Mouse (Mus musculus): Measurements from ENCODE around the gene Serpinb9e. TPM values are rescaled to one million over a fixed set of nuclear protein-coding genes. Genes with fewer than 3 reads are reported as not detected.
"Not testable (repeated sequence)": the region's sequence is repeated elsewhere in the genome, so short reads cannot be mapped to it uniquely, and the experiment has no call there.

Serpinb9e gene
- not detected in 2 replicates for total RNA-seq (2014; fragmentation: Nextera tagmentation)
- total RNA-seq (2017), result not detected in 2 replicates

DNA sequence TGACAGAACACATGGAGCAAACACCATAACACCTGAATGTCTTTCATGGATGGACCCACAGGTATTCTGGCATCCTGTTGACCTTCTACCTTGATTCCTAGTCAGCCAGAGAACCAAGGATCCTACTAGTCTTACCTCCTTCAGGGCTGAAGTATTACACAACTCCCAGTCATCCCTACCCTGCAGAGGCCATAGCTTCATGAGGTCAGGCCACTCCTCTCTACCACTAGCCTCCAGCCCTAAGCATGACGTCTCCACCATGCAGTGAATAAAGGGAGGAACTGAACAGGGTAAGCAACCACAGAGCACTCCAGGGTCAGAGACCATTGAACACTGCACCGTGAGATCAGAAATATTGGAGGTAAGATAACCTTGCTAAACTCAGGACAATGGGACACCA is at the start of gene Serpinb9e:
TSS of gene Serpinb9e (plus strand) at position 301 of the 400 bp plus-strand sequence.
- ATAC-seq (replicated peaks; ENCODE audit: low FRiP score, low TSS enrichment, poor library complexity, severe bottlenecking), result not testable (repeated sequence)

GRCm38 (mm10) chr13:33199740-33200139 is 49.7 kb upstream of the Serpinb9e start:
- no peak for ATAC-seq (replicated peaks; ENCODE audit: low FRiP score, low TSS enrichment, poor library complexity, severe bottlenecking)

DNA sequence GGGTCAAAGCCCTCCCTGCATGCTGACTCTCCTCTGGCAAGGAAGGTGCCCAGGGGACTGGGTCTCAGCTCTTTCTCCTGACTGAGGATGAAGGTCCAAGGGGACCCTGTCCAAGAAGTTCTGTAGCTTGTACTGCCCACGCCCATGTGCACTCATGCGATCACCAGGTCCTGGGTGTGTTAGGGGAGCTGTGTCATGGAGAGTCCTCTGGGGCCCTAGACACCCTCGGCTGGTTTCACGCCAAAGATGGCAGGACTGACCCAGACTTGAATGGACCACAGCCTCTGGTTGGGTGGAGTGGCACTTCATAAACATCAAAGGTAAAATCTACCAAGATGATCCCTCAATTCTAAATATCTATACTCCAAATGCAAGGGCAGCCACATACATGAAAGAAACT is 59.2 kb downstream of the Serpinb9e start:
- not testable (repeated sequence) for ATAC-seq (replicated peaks; ENCODE audit: low FRiP score, low TSS enrichment, poor library complexity, severe bottlenecking)

Other genes starting within 250 kb of the Serpinb9e start
- gene Serpinb9, start 246.4 kb upstream of the Serpinb9e start, total RNA-seq (2014; fragmentation: Nextera tagmentation), result 6.1 and 7.9 TPM in 2 replicates
- 5.8 and 12.1 TPM in 2 replicates for gene Serpinb9, start 246.4 kb upstream of the Serpinb9e start, total RNA-seq (2017)
- gene Serpinb9b, start 222.2 kb upstream of the Serpinb9e start, total RNA-seq (2014; fragmentation: Nextera tagmentation), result not detected in 2 replicates
- not detected in 2 replicates for gene Serpinb9b, start 222.2 kb upstream of the Serpinb9e start, total RNA-seq (2017)
- not detected in 2 replicates for gene Serpinb1b, start 171.0 kb upstream of the Serpinb9e start, total RNA-seq (2014; fragmentation: Nextera tagmentation)
- gene Serpinb1b, start 171.0 kb upstream of the Serpinb9e start, total RNA-seq (2017), result not detected in 2 replicates
- not detected in 2 replicates for gene Serpinb9c, start 89.9 kb upstream of the Serpinb9e start, total RNA-seq (2014; fragmentation: Nextera tagmentation)
- not detected in 2 replicates for gene Serpinb9c, start 89.9 kb upstream of the Serpinb9e start, total RNA-seq (2017)
- gene Serpinb9d, start 56.7 kb upstream of the Serpinb9e start, total RNA-seq (2014; fragmentation: Nextera tagmentation), result not detected in 2 replicates
- not detected in 2 replicates for gene Serpinb9d, start 56.7 kb upstream of the Serpinb9e start, total RNA-seq (2017)
- gene Serpinb9f, start 74.5 kb downstream of the Serpinb9e start, total RNA-seq (2014; fragmentation: Nextera tagmentation), result not detected in 2 replicates
- not detected in 2 replicates for gene Serpinb9f, start 74.5 kb downstream of the Serpinb9e start, total RNA-seq (2017)
- gene Gm11397, start 146.1 kb downstream of the Serpinb9e start, total RNA-seq (2014; fragmentation: Nextera tagmentation), result not detected in 2 replicates
- not detected in 2 replicates for gene Gm11397, start 146.1 kb downstream of the Serpinb9e start, total RNA-seq (2017)
- not detected in 2 replicates for gene Serpinb9g, start 235.2 kb downstream of the Serpinb9e start, total RNA-seq (2014; fragmentation: Nextera tagmentation)
- gene Serpinb9g, start 235.2 kb downstream of the Serpinb9e start, total RNA-seq (2017), result not detected in 2 replicates